Mouse (Mus musculus) stomach, embryonic 16.5 days (tissue): ENCODE measurements at regions not wholly inside any gene's neighbourhood (a gene's known extent, or its start where the extent isn't known, plus 50 kb on each side); places are given as distances from the start of the nearest gene placed in this dataset.

ENCODE experiments used
- ATAC-seq: fragments of 200-750 bp; cut with Nextera tagmentation; 2 replicates; pipeline ENCODE4 v1.8.0; 2017; ENCODE audit warnings: moderate number of reproducible peaks, moderate TSS enrichment; ENCODE audit not compliant: insufficient read depth, low FRiP score
- H3K27ac ChIP-seq: fragments of 300-500 bp; sonication (generic); 2 replicates; pipeline ENCODE4 v1.5.1; 2014; ENCODE audit warnings: low read length
- H3K27me3 ChIP-seq: fragments of 300-500 bp; sonication (generic); 2 replicates; pipeline ENCODE4 v1.6.1; 2014; ENCODE audit warnings: low read length, control low read depth, mixed read lengths; ENCODE audit not compliant: control insufficient read depth, insufficient read depth
- H3K36me3 ChIP-seq: fragments of 300-500 bp; sonication (generic); 2 replicates; pipeline ENCODE4 v1.6.1; 2014; ENCODE audit warnings: low read length; ENCODE audit not compliant: control insufficient read depth, insufficient read depth
- H3K4me1 ChIP-seq: fragments of 300-500 bp; sonication (generic); 2 replicates; pipeline ENCODE4 v1.6.1; 2014; ENCODE audit warnings: low read length, control low read depth, mixed read lengths; ENCODE audit not compliant: control insufficient read depth, insufficient read depth
- H3K4me2 ChIP-seq: fragments of 300-500 bp; sonication (generic); 2 replicates; pipeline ENCODE4 v1.6.1; 2014; ENCODE audit warnings: low read depth, low read length, mixed read lengths
- H3K4me3 ChIP-seq: fragments of 300-500 bp; sonication (generic); replicated peaks from 2 replicates; pipeline ENCODE4 v1.5.1; 2014; ENCODE audit warnings: mild to moderate bottlenecking, low read length
- H3K9ac ChIP-seq: fragments of 300-500 bp; sonication (generic); 2 replicates; pipeline ENCODE4 v1.6.1; 2014; ENCODE audit warnings: low read length
- H3K9me3 ChIP-seq: fragments of 300-500 bp; sonication (generic); replicated peaks from 2 replicates; pipeline ENCODE4 v1.6.1; 2016; ENCODE audit warnings: low read length, control low read depth; ENCODE audit not compliant: control insufficient read depth
- WGBS: fragments of 180-500 bp; shearing (Covaris S2); extraction: QIAGEN DNeasy Blood & Tissue Kit; methylation state at CpG from one replicate; pipeline ENCODE4 v1.1.7; 2014; 5-methylcytosine and 5-hydroxymethylcytosine counted together

GRCm38 (mm10) chr1:166788824-166789399, 107.3 kb upstream of the Fmo9 start:
- Histone ChIP-seq H3K4me2 (no peak overlapping the region), H3K27me3 (no peaks in the 10 kb centered on the region), H3K9ac (no peak overlapping the region), H3K27ac (no peak overlapping the region), H3K4me3 (no peak overlapping the region), H3K36me3 (no peaks in the 10 kb centered on the region), H3K4me1 (no peaks in the 10 kb centered on the region), H3K9me3 (no peaks in the 10 kb centered on the region)
- WGBS: 71% methylated on average over 1 of the region's 1 CpGs
- ATAC-seq: no peak

- Histone ChIP-seq H3K4me2 (no peak overlapping the region), H3K36me3 (no peaks in the 10 kb centered on the region), H3K9me3 (no peaks in the 10 kb centered on the region), H3K4me1 (no peaks in the 10 kb centered on the region), H3K9ac (no peak overlapping the region), H3K27me3 (no peaks in the 10 kb centered on the region), H3K4me3 (no peak overlapping the region), H3K27ac (no peak overlapping the region)
- WGBS: 71% methylated on average over 6 of the region's 6 CpGs
- no peak for ATAC-seq
Observed at GRCm38 (mm10) chr1:166793052-166793716, 111.5 kb upstream of the Fmo9 start.

- Histone ChIP-seq H3K9ac (no peak overlapping the region), H3K36me3 (no peaks in the 10 kb centered on the region), H3K9me3 (no peaks in the 10 kb centered on the region), H3K4me3 (no peak overlapping the region), H3K27ac (no peak overlapping the region), H3K4me1 (no peaks in the 10 kb centered on the region), H3K27me3 (no peaks in the 10 kb centered on the region), H3K4me2 (no peak overlapping the region)
- no peak for ATAC-seq
- 75% methylated on average over 1 of the region's 1 CpGs for WGBS
Observed at GRCm38 (mm10) chr1:166793717-166794081, 112.1 kb upstream of the Fmo9 start.

GRCm38 (mm10) chr1:166794622-166795244, 113.1 kb upstream of the Fmo9 start:
- Histone ChIP-seq H3K27me3 (no peaks in the 10 kb centered on the region), H3K36me3 (no peaks in the 10 kb centered on the region), H3K4me3 (no peak overlapping the region), H3K4me2 (no peak overlapping the region), H3K9ac (no peak overlapping the region), H3K4me1 (no peaks in the 10 kb centered on the region), H3K9me3 (no peaks in the 10 kb centered on the region), H3K27ac (no peak overlapping the region)
- 52% methylated on average over 14 of the region's 14 CpGs for WGBS
- no peak for ATAC-seq

- no peak overlapping the region for H3K4me3 ChIP-seq
- no peaks in the 10 kb centered on the region for H3K4me1 ChIP-seq
- WGBS: 78% methylated on average over 4 of the region's 4 CpGs
- no peaks in the 10 kb centered on the region for H3K27me3 ChIP-seq
- no peak overlapping the region for H3K4me2 ChIP-seq
- H3K9ac ChIP-seq: no peak overlapping the region
- no peaks in the 10 kb centered on the region for H3K36me3 ChIP-seq
- H3K27ac ChIP-seq: no peak overlapping the region
- no peak for ATAC-seq
- H3K9me3 ChIP-seq: no peaks in the 10 kb centered on the region
Observed at GRCm38 (mm10) chr1:166795613-166796012, 114.0 kb upstream of the Fmo9 start.

- no peak overlapping the region for H3K27ac ChIP-seq
- WGBS: 50% methylated on average over 6 of the region's 6 CpGs
- ATAC-seq: no peak
Observed at GRCm38 (mm10) chr1:166796362-166796925, 114.8 kb upstream of the Fmo9 start.

GRCm38 (mm10) chr1:166796931-166797330, 115.3 kb upstream of the Fmo9 start:
- ATAC-seq: no peak
- H3K27me3 ChIP-seq: no peaks in the 10 kb centered on the region
- H3K9me3 ChIP-seq: no peaks in the 10 kb centered on the region
- no peak overlapping the region for H3K9ac ChIP-seq
- 67% methylated on average over 4 of the region's 4 CpGs for WGBS
- no peak overlapping the region for H3K4me2 ChIP-seq
- H3K4me1 ChIP-seq: no peaks in the 10 kb centered on the region
- no peaks in the 10 kb centered on the region for H3K36me3 ChIP-seq
- H3K27ac ChIP-seq: no peak overlapping the region
- H3K4me3 ChIP-seq: no peak overlapping the region

More at GRCm38 (mm10) chr1:166796362-166796925, 114.8 kb upstream of the Fmo9 start:
- H3K36me3 ChIP-seq: no peaks in the 10 kb centered on the region
- H3K9me3 ChIP-seq: no peaks in the 10 kb centered on the region
- no peak overlapping the region for H3K4me2 ChIP-seq
- no peaks in the 10 kb centered on the region for H3K4me1 ChIP-seq
- no peaks in the 10 kb centered on the region for H3K27me3 ChIP-seq
- H3K4me3 ChIP-seq: no peak overlapping the region
- H3K9ac ChIP-seq: no peak overlapping the region

GRCm38 (mm10) chr1:166800953-166801603, 119.4 kb upstream of the Fmo9 start:
- no peak overlapping the region for H3K4me2 ChIP-seq
- no peak overlapping the region for H3K27ac ChIP-seq
- H3K4me3 ChIP-seq: no peak overlapping the region
- ATAC-seq: no peak
- no peaks in the 10 kb centered on the region for H3K27me3 ChIP-seq
- H3K4me1 ChIP-seq: no peaks in the 10 kb centered on the region
- no peaks in the 10 kb centered on the region for H3K9me3 ChIP-seq
- no peaks in the 10 kb centered on the region for H3K36me3 ChIP-seq
- no peak overlapping the region for H3K9ac ChIP-seq
- WGBS: 73% methylated on average over 11 of the region's 11 CpGs

GRCm38 (mm10) chr1:166801929-166802328, 120.3 kb upstream of the Fmo9 start:
- H3K27ac ChIP-seq: no peak overlapping the region
- 40% methylated on average over 4 of the region's 4 CpGs for WGBS
- H3K9me3 ChIP-seq: no peaks in the 10 kb centered on the region
- no peak overlapping the region for H3K4me3 ChIP-seq
- no peaks in the 10 kb centered on the region for H3K4me1 ChIP-seq
- H3K27me3 ChIP-seq: no peaks in the 10 kb centered on the region
- no peak overlapping the region for H3K4me2 ChIP-seq
- no peak for ATAC-seq
- no peaks in the 10 kb centered on the region for H3K36me3 ChIP-seq
- H3K9ac ChIP-seq: no peak overlapping the region
